Mouse (Mus musculus) cerebellum, adult 8-10 months (tissue): Measurements from ENCODE around the gene Faah.
A peak's percentile ranks its signal among the peaks of the same experiment; 100 is the strongest.

Source experiments
- DNase-seq: peaks from one replicate; pipeline ENCODE4 v3.0.0; 2022

Faah gene

GRCm38 (mm10) chr4:115941242-115941820 lies 76.4 kb downstream of the Faah start:
- no peak for DNase-seq

DNA sequence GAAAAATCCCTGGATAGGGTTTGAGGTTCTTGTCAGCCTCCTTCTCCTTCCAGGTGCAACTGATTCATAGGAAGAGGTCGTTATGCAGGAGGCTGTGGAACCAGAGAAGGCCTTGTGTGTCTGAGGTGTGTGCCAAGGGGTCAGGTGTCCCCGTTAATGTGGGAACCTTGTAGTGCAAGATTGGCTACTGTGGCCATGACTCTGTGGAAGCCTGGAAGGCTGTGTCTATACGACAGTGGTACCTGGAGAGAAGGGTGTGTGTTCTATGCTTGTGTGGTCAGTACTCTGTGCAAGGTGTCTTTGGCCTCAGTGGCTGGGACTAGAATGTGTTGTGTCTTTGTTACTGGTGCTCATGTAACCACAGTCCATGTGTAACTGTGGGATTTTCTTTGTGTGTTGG lies 77.0 kb downstream of the Faah start:
- DNase-seq: no peak

- peak; percentile 18 for DNase-seq
Observed at GRCm38 (mm10) chr4:115939295-115940102, 78.2 kb downstream of the Faah start, which contains the start of gene Dmbx1. Dmbx1 (minus strand) TSS chr4:115939926.

GRCm38 (mm10) chr4:115938276-115939160 lies 79.2 kb downstream of the Faah start:
- peak; percentile 43 for DNase-seq

DNA sequence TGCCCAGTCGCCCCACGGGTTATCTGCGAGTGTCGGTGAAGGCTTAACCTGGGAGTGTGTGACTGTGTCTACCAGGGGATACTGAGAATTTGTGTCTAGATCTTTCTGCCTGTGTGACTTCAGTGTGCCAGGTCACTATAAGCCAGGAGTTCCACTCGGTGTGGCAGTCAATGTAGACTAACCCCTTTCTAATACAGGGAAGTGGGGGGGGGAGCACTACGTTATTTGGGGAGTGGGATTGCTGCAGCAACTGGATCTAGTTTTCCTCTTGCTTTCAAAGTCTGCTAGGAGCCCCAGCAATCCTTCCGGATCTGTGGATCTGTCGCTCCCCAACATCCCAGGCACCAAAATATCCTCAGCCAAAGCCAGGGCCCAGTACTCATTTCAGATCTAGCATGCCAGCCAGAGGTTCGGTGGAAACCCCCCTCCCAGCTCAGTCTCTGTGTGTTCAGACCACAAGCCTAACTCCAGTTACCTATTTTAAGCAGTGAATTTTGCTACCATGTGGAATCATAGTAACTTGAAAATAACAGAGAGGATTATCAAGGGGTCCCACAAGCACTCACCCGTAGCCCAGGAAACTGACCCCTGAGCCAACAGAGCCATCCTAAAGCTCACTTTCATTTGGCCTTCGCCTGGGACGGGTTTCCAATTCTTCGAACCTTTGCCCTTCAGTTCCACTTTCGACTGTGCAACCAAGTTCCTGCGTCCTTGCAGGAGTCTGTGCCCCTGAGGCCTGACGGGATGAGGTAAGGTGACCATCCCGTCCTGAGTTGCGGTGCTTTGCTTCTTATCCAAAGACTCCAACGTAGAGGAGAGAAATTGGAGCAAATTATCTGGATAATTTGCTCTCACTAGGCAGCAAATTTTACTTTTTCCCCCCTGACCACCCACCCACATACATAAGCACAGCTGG lies 80.4 kb downstream of the Faah start:
- no peak for DNase-seq

DNA sequence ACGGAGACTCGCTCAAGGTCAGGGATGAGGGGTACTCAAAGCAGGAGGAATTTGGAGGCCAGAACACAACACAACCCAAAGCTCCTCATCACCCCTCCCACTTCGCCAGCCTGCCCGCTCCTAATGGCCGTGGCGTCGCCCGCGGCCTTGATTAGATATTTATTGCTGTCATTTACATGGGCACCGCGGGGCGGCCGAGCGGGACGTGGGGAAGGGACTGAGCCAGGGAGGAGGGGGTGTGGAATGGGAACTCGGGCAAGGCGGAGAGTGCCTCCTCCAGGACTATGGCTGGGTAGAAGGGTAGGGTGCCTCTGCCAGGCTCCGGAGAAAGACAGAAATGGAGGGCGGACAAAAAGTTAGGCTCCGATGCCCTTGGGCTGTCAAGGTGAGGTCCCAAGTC lies 81.1 kb downstream of the Faah start:
- DNase-seq: no peak

DNA sequence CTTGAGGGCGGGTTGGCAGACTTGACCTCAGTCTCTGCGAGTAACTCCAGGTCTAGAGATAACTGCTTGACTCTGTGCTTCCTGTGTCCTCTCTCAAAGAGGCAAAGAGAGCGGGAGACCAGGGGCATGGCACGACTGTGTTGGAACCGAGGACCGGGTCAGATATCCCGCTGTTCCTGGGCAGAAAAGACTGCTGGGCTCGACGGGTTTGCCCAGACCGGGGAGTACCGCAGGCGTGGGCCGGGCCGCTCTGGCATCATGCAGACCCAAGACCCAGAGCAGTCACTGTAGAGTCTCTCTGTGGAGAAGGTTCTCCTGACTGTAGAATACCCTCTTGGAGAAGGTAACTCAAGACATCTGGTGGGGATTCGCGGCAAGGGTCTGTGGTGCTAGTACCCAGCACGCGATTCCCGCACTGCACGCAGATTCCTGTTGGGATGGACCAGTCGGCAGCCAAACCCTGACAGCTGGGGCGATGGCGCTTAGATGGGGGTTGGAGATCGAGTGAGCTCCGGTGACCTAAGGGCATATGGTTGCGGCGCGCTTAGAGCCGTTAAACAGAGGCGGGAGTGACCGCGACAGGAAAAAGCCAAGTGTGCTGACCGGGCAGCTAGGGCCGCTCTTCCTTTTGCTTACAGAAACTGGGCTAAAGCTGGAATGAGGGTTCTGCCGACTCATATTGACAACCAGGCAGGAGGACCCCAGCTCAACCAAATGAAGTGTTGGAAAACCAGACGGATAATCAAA lies 81.7 kb downstream of the Faah start:
- DNase-seq: no peak

- DNase-seq: no peak
Observed at GRCm38 (mm10) chr4:115931556-115932088, 86.1 kb downstream of the Faah start.

- no peak for DNase-seq
Observed at GRCm38 (mm10) chr4:115927637-115928036, 90.1 kb downstream of the Faah start.

DNA sequence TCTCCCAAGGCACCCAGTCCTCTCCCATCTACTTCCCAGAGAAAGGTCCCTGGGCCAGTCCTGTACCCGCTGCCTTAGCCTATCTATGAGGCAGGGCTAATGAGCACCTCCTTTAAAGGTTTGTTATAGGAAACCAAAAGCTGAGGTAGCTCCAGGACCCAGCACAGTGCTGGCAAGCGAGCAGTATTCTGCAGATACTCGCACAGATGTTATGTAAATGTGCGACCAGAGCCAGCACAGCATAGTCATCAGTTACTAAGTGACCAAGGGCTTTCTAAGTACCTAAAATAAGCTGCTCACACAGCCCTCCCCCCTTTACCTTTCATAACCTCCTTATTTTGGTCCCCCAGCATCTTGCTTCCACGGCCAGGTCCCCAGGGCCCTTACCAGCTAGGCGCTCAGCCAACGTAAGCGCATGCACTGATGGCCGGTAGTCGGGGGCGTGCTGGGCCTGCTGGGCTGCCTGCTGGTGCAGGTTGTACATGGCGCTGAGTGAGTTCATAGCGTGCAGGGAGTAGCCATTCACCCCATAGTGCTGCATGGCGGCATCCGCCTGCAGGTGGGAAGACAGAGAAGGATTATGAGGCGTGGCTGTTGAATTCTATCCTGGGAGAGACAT lies 94.4 kb downstream of the Faah start:
- DNase-seq: no peak

DNA sequence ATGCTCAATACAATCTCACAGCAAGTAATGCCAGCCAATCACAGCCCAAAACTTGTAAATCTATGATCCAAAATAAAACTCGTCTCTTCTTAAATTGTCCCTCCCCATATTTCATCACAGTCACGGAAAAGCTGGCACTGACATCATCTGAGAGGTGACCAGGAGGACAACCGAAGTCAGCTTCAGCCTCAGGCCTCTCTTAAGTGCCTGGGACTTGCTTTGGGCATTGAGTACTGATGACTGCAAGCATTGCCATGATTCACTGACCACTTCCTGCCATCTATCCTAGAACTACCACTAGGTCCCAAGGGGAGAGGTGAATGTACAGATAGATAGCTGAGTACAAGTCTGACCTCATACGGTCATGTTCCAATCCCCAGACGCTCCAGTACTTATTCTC lies 95.0 kb downstream of the Faah start:
- DNase-seq: no peak

DNA sequence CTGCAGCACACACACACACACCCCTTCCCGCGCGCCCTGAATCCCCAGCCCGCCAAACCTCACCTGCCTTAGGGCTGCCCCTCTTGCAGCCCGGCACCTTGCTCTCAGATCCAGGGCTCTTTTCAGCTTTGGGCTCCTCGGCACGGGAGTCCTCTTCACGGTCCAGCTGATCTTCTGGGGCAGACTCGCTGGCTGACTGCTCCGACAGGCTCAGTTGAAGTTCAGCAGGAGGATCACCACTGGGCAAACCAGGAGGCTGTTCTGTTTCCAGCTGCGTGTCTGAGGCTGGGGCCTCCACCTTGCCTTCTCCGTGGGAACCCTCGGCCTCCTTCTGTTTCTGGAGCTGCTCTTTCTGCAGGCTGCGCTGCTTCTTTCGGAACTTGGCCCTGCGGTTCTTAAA lies 97.8 kb downstream of the Faah start:
- no peak for DNase-seq
